Mouse (Mus musculus) heart, postnatal 0 days (tissue): ENCODE data around the gene Hydin.

Experiments used
- CTCF ChIP-seq: IDR thresholded peaks from 2 replicates; pipeline ENCODE4 v1.5.1; 2016; ENCODE audit warnings: antibody characterized with exemption, control low read depth, low read depth
- EP300 ChIP-seq: IDR thresholded peaks from 2 replicates; pipeline ENCODE4 v1.6.1; 2016; ENCODE audit warnings: antibody characterized with exemption, low read depth

- TF ChIP-seq CTCF: no peak
- no peak for TF ChIP-seq EP300
These were observed 271.1 kb downstream of the Hydin start for GRCm38 (mm10) chr8:110537849-110538248.
